12 mouse cellular contexts compared by ENCODE assay signal in the genomic region with DNA sequence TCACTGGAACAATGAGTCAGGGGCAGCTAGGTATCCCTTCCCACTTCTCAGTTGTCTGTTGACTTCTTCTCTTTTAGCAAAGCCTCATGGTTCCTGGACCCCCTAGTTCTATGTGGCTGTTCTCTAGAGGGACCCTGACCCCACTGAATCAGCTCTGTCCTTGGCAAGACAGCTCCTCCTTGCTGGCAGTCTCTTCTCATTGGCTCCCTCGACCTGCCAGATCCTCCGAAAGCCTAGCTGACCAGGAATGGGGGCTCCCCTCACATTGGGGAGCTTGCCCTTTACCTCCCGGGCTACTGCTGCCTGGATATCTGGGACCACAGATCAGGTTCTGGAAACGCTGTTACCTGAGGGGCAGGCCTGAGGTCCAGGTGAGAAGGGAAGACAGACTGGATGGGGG. TPM values are rescaled to one million over a fixed set of nuclear protein-coding genes. Genes with fewer than 3 reads are reported as not detected.
A peak's percentile ranks its signal among the peaks of the same experiment; 100 is the strongest.
DNase-seq lines count a peak whose midpoint lies in the region; ATAC-seq and TF ChIP-seq lines count a peak whose summit lies in the region.
"Had no signal": no experiment of that assay in that cellular context is flagged by ENCODE, and none has a peak within 500 bp of the region (broad histone marks: within the 10 kb centered on the region; RNA-seq: fewer than 3 reads in every experiment).

No protein-coding gene starts in this region.

- DNase-seq in adrenal gland, adult 2 months, result peak; percentile 73
- DNase-seq in adrenal gland, adult 8-10 months, result no peak
- no peak for DNase-seq in hindbrain, postnatal 0 days (ENCODE audit: low spot score)
- DNase-seq in hindbrain, embryonic 11.5 days (ENCODE audit: low spot score), result no peak
- no peak for DNase-seq in limb, embryonic 10.5 days (ENCODE audit: low spot score)
- DNase-seq in frontal cortex, adult 2 months (ENCODE audit: extremely low spot score in 1 of 2, low spot score in 1 of 2), result no peak
- no peak for DNase-seq in spleen, postnatal 36 days (ENCODE audit: low spot score in 2 of 2)
- DNase-seq: kidney, adult 9 months; lung, postnatal 4 days had no signal

- H3K9ac ChIP-seq in hindbrain, postnatal 0 days (replicated peaks; ENCODE audit: low read length), result no peak overlapping the region
- no peak overlapping the region for H3K9ac ChIP-seq in hindbrain, embryonic 11.5 days (ENCODE audit: low read depth, low read length)
- H3K9ac ChIP-seq in ES-Bruce4 (ENCODE audit: low read depth, poor library complexity, severe bottlenecking), result peak overlapping the region; percentile 62; the same call in 1 of the 2 replicates
- H3K9ac ChIP-seq: embryonic facial prominence, embryonic 15.5 days had no signal

- H3K4me3 ChIP-seq in hindbrain, postnatal 0 days (ENCODE audit: low read length), result no peak overlapping the region
- no peak overlapping the region for H3K4me3 ChIP-seq in hindbrain, embryonic 11.5 days (ENCODE audit: low read depth, low read length)
- no peak overlapping the region for H3K4me3 ChIP-seq in ES-Bruce4 (ENCODE audit: low read depth, low read length)
- H3K4me3 ChIP-seq in limb, embryonic 10.5 days, result no peak overlapping the region
- H3K4me3 ChIP-seq: embryonic facial prominence, embryonic 15.5 days had no signal

- H3K4me2 ChIP-seq in hindbrain, postnatal 0 days (ENCODE audit: low read depth, low read length), result no peak overlapping the region
- no peak overlapping the region for H3K4me2 ChIP-seq in hindbrain, embryonic 11.5 days (replicated peaks; ENCODE audit: low read depth, low read length)

- no peaks in the 10 kb centered on the region for H3K9me3 ChIP-seq in hindbrain, postnatal 0 days (ENCODE audit: low read length)
- H3K9me3 ChIP-seq in hindbrain, embryonic 11.5 days (ENCODE audit: control insufficient read depth, low read length), result no peaks in the 10 kb centered on the region
- no peaks in the 10 kb centered on the region for H3K9me3 ChIP-seq in ES-Bruce4 (replicated peaks; ENCODE audit: control insufficient read depth, insufficient read depth, low read length, poor library complexity, severe bottlenecking)
- no peaks in the 10 kb centered on the region for H3K9me3 ChIP-seq in limb, embryonic 10.5 days (replicated peaks)
- H3K9me3 ChIP-seq: embryonic facial prominence, embryonic 15.5 days had no signal

- H3K27me3 ChIP-seq in hindbrain, postnatal 0 days (ENCODE audit: insufficient read depth, low read length), result no peaks in the 10 kb centered on the region
- no peaks in the 10 kb centered on the region for H3K27me3 ChIP-seq in hindbrain, embryonic 11.5 days (ENCODE audit: control insufficient read depth, insufficient read depth, low read length)
- no peaks in the 10 kb centered on the region for H3K27me3 ChIP-seq in ES-Bruce4 (ENCODE audit: control insufficient read depth, insufficient read depth, low read length, poor library complexity, severe bottlenecking)
- no peaks in the 10 kb centered on the region for H3K27me3 ChIP-seq in limb, embryonic 10.5 days (ENCODE audit: low read depth, poor library complexity, severe bottlenecking)
- H3K27me3 ChIP-seq: embryonic facial prominence, embryonic 15.5 days; Patski had no signal

- WGBS in hindbrain, postnatal 0 days, result 92% methylated on average over 4 of the region's 4 CpGs
- WGBS in hindbrain, embryonic 11.5 days, result 90% methylated on average over 4 of the region's 4 CpGs
- WGBS in limb, embryonic 10.5 days, result 84% methylated on average over 4 of the region's 4 CpGs

- no peak for TF ChIP-seq EP300 in ES-Bruce4 (IDR thresholded peaks at IDR 0.05; ENCODE audit: insufficient read depth, low read depth, low read length)

- 0 out of 2 replicates have a peak overlapping the region, but pooled peaks have one; percentile 99 for H3K27ac ChIP-seq in hindbrain, postnatal 0 days
- H3K27ac ChIP-seq in hindbrain, embryonic 11.5 days (ENCODE audit: low read depth, low read length), result no peak overlapping the region
- no peak overlapping the region for H3K27ac ChIP-seq in ES-Bruce4 (ENCODE audit: insufficient read depth, low read length)
- peak overlapping the region; percentile 11; the same call in 1 of the 2 replicates for H3K27ac ChIP-seq in limb, embryonic 10.5 days

- no peak for ATAC-seq in hindbrain, postnatal 0 days
- no peak for ATAC-seq in hindbrain, embryonic 11.5 days (ENCODE audit: low FRiP score)
- ATAC-seq: Patski had no signal

- no peak for TF ChIP-seq CTCF in hindbrain, postnatal 0 days (IDR thresholded peaks at IDR 0.05; ENCODE audit: low read depth)
- TF ChIP-seq CTCF in ES-Bruce4 (IDR thresholded peaks at IDR 0.05; ENCODE audit: low read depth, low read length), result no peak

- TF ChIP-seq POLR2A in ES-Bruce4 (IDR thresholded peaks at IDR 0.05; ENCODE audit: insufficient read depth, low read length), result no peak

- peaks cover 11% of the 10 kb centered on the region for H3K4me1 ChIP-seq in hindbrain, postnatal 0 days (ENCODE audit: insufficient read depth, low read length)
- H3K4me1 ChIP-seq in hindbrain, embryonic 11.5 days (replicated peaks; ENCODE audit: control insufficient read depth, insufficient read depth, low read length), result peaks cover 4% of the 10 kb centered on the region; the same call in 1 of the 2 replicates
- H3K4me1 ChIP-seq in ES-Bruce4 (ENCODE audit: control insufficient read depth, insufficient read depth, low read length), result peaks cover 5% of the 10 kb centered on the region
- peaks cover 40% of the 10 kb centered on the region for H3K4me1 ChIP-seq in limb, embryonic 10.5 days

- peaks cover 12% of the 10 kb centered on the region; the same call in 1 of the 2 replicates for H3K36me3 ChIP-seq in hindbrain, postnatal 0 days (ENCODE audit: insufficient read depth, low read length)
- peaks cover 5% of the 10 kb centered on the region; the same call in 1 of the 2 replicates for H3K36me3 ChIP-seq in hindbrain, embryonic 11.5 days (ENCODE audit: control insufficient read depth, insufficient read depth, low read length)
- peaks cover 16% of the 10 kb centered on the region for H3K36me3 ChIP-seq in ES-Bruce4 (ENCODE audit: control insufficient read depth, insufficient read depth, low read length, poor library complexity, severe bottlenecking)
- peaks cover 54% of the 10 kb centered on the region for H3K36me3 ChIP-seq in limb, embryonic 10.5 days

RNA-seq across cellular contexts. Expression of a gene that starts 1.9 kb away (rescaled TPM):
- 10 to 100 TPM; 49.4 to 55.2 TPM for total RNA-seq in adrenal gland, adult 2 months (2021)
- polyA plus RNA-seq in adrenal gland, adult 2 months (2012; rRNA removed), result 169 and 183 TPM in 2 replicates
- total RNA-seq in adrenal gland, adult 8-10 months (2022), result 10 to 100 TPM; 46.8 to 59.3 (median 50.8) TPM
- 67.7 and 94.8 TPM in 2 replicates for total RNA-seq in hindbrain, postnatal 0 days (2014; rRNA removed)
- 134 and 144 TPM in 2 replicates for polyA plus RNA-seq in hindbrain, postnatal 0 days (2015; fragmentation: Nextera tagmentation; extraction: Ambion mirVana)
- 187 and 199 TPM in 2 replicates for polyA plus RNA-seq in hindbrain, embryonic 11.5 days (2014; fragmentation: Nextera tagmentation; extraction: Ambion mirVana)
- polyA plus RNA-seq in ES-Bruce4 (2011; ENCODE audit: insufficient read depth, insufficient read length, low read depth, missing spikeins), result 81.7 and 90.5 TPM in 2 replicates
- polyA plus RNA-seq in limb, embryonic 10.5 days (2016; fragmentation: Nextera tagmentation; extraction: Ambion mirVana), result 290 and 304 TPM in 2 replicates
- polyA plus RNA-seq in frontal cortex, adult 2 months (2012; rRNA removed), result 56.5 and 61.5 TPM in 2 replicates

RNA-seq across cellular contexts. Expression of a gene that starts 8.5 kb away (rescaled TPM):
- 10 to 100 TPM; 27.4 to 34.6 TPM for total RNA-seq in adrenal gland, adult 2 months (2021)
- polyA plus RNA-seq in adrenal gland, adult 2 months (2012; rRNA removed), result 15.0 and 20.5 TPM in 2 replicates
- total RNA-seq in adrenal gland, adult 8-10 months (2022), result 10 to 100 TPM; 14.7 to 70.7 (median 43.7) TPM
- total RNA-seq in hindbrain, postnatal 0 days (2014; rRNA removed), result 11.0 and 11.7 TPM in 2 replicates
- polyA plus RNA-seq in hindbrain, postnatal 0 days (2015; fragmentation: Nextera tagmentation; extraction: Ambion mirVana), result 11.4 and 14.0 TPM in 2 replicates
- polyA plus RNA-seq in hindbrain, embryonic 11.5 days (2014; fragmentation: Nextera tagmentation; extraction: Ambion mirVana), result 14.1 and 16.0 TPM in 2 replicates
- polyA plus RNA-seq in ES-Bruce4 (2011; ENCODE audit: insufficient read depth, insufficient read length, low read depth, missing spikeins), result 4.3 and 7.4 TPM in 2 replicates
- polyA plus RNA-seq in limb, embryonic 10.5 days (2016; fragmentation: Nextera tagmentation; extraction: Ambion mirVana), result 10.8 and 18.2 TPM in 2 replicates
- polyA plus RNA-seq in frontal cortex, adult 2 months (2012; rRNA removed), result 21.3 and 25.7 TPM in 2 replicates

RNA-seq across cellular contexts. Expression of a gene that starts 10.7 kb away (rescaled TPM):
- total RNA-seq in adrenal gland, adult 2 months (2021), result 10 to 100 TPM in 1 of 2 experiments, 1 to 10 TPM in 1; 5.7 to 14.1 TPM
- 3.3 and 3.6 TPM in 2 replicates for polyA plus RNA-seq in adrenal gland, adult 2 months (2012; rRNA removed)
- total RNA-seq in adrenal gland, adult 8-10 months (2022), result 10 to 100 TPM in 3 of 4 experiments, 1 to 10 TPM in 1; 9.4 to 16.7 (median 13.6) TPM
- total RNA-seq in hindbrain, postnatal 0 days (2014; rRNA removed), result 133 and 136 TPM in 2 replicates
- polyA plus RNA-seq in hindbrain, postnatal 0 days (2015; fragmentation: Nextera tagmentation; extraction: Ambion mirVana), result 138 and 151 TPM in 2 replicates
- 10.8 and 13.0 TPM in 2 replicates for polyA plus RNA-seq in hindbrain, embryonic 11.5 days (2014; fragmentation: Nextera tagmentation; extraction: Ambion mirVana)
- 4.5 and 4.9 TPM in 2 replicates for polyA plus RNA-seq in ES-Bruce4 (2011; ENCODE audit: insufficient read depth, insufficient read length, low read depth, missing spikeins)
- polyA plus RNA-seq in limb, embryonic 10.5 days (2016; fragmentation: Nextera tagmentation; extraction: Ambion mirVana), result 3.6 and 3.9 TPM in 2 replicates
- 309 and 315 TPM in 2 replicates for polyA plus RNA-seq in frontal cortex, adult 2 months (2012; rRNA removed)

RNA-seq across cellular contexts. Expression of a gene that starts 49.2 kb away (rescaled TPM):
- total RNA-seq in adrenal gland, adult 2 months (2021), result 10 to 100 TPM; 29.6 to 38.9 TPM
- 95.5 and 96.5 TPM in 2 replicates for polyA plus RNA-seq in adrenal gland, adult 2 months (2012; rRNA removed)
- total RNA-seq in adrenal gland, adult 8-10 months (2022), result 10 to 100 TPM; 24.2 to 48.0 (median 33.0) TPM
- 40.4 and 42.9 TPM in 2 replicates for total RNA-seq in hindbrain, postnatal 0 days (2014; rRNA removed)
- 62.1 and 63.0 TPM in 2 replicates for polyA plus RNA-seq in hindbrain, postnatal 0 days (2015; fragmentation: Nextera tagmentation; extraction: Ambion mirVana)
- polyA plus RNA-seq in hindbrain, embryonic 11.5 days (2014; fragmentation: Nextera tagmentation; extraction: Ambion mirVana), result 73.3 and 77.6 TPM in 2 replicates
- polyA plus RNA-seq in ES-Bruce4 (2011; ENCODE audit: insufficient read depth, insufficient read length, low read depth, missing spikeins), result 18.1 and 27.8 TPM in 2 replicates
- 74.2 and 76.5 TPM in 2 replicates for polyA plus RNA-seq in limb, embryonic 10.5 days (2016; fragmentation: Nextera tagmentation; extraction: Ambion mirVana)
- polyA plus RNA-seq in frontal cortex, adult 2 months (2012; rRNA removed), result 34.8 and 36.6 TPM in 2 replicates

RNA-seq across cellular contexts. Expression of a gene that starts 49.4 kb away (rescaled TPM):
- total RNA-seq in adrenal gland, adult 2 months (2021), result 1 to 10 TPM; 3.1 to 8.3 TPM
- 0.93 and 4.7 TPM in 2 replicates for polyA plus RNA-seq in adrenal gland, adult 2 months (2012; rRNA removed)
- total RNA-seq in adrenal gland, adult 8-10 months (2022), result 1 to 10 TPM; 4.8 to 9.2 (median 9.0) TPM
- total RNA-seq in hindbrain, postnatal 0 days (2014; rRNA removed), result 74.8 and 161 TPM in 2 replicates
- polyA plus RNA-seq in hindbrain, postnatal 0 days (2015; fragmentation: Nextera tagmentation; extraction: Ambion mirVana), result not detected in 2 replicates
- 1.4 and 3.0 TPM in 2 replicates for polyA plus RNA-seq in hindbrain, embryonic 11.5 days (2014; fragmentation: Nextera tagmentation; extraction: Ambion mirVana)
- polyA plus RNA-seq in ES-Bruce4 (2011; ENCODE audit: insufficient read depth, insufficient read length, low read depth, missing spikeins), result not detected in 2 replicates
- 0.63 and 1.2 TPM in 2 replicates for polyA plus RNA-seq in limb, embryonic 10.5 days (2016; fragmentation: Nextera tagmentation; extraction: Ambion mirVana)
- 0.71 and 2.0 TPM in 2 replicates for polyA plus RNA-seq in frontal cortex, adult 2 months (2012; rRNA removed)
- polyA plus RNA-seq: embryonic facial prominence, embryonic 15.5 days had no signal

Comparison
In these comparisons a context has a peak if more than half of its experiments do, and no peak if none do; other contexts are left out.
1. H3K27ac ChIP-seq: peak in hindbrain, postnatal 0 days (single experiment) and limb, embryonic 10.5 days (single experiment); none in hindbrain, embryonic 11.5 days (single experiment) and ES-Bruce4 (single experiment).